Mouse (Mus musculus) G1E-ER4 (cell line): ENCODE results near the gene Pard6a. TPM values are rescaled to one million over a fixed set of nuclear protein-coding genes. Genes with fewer than 3 reads are reported as not detected.

Source experiments
- GATA1 ChIP-seq: IDR thresholded peaks from one replicate; pipeline ENCODE4 v1.8.0; 2012; ENCODE audit warnings: low read length, inconsistent platforms
- polyA plus RNA-seq: library from polyadenylated mRNA; stranded (reverse); fragments of >175 nt; gene quantifications from 2 replicates; pipeline ENCODE4 v1.2.3, GENCODE M21; 2012

Pard6a gene
- 8.1 TPM in 2 replicates for polyA plus RNA-seq

DNA sequence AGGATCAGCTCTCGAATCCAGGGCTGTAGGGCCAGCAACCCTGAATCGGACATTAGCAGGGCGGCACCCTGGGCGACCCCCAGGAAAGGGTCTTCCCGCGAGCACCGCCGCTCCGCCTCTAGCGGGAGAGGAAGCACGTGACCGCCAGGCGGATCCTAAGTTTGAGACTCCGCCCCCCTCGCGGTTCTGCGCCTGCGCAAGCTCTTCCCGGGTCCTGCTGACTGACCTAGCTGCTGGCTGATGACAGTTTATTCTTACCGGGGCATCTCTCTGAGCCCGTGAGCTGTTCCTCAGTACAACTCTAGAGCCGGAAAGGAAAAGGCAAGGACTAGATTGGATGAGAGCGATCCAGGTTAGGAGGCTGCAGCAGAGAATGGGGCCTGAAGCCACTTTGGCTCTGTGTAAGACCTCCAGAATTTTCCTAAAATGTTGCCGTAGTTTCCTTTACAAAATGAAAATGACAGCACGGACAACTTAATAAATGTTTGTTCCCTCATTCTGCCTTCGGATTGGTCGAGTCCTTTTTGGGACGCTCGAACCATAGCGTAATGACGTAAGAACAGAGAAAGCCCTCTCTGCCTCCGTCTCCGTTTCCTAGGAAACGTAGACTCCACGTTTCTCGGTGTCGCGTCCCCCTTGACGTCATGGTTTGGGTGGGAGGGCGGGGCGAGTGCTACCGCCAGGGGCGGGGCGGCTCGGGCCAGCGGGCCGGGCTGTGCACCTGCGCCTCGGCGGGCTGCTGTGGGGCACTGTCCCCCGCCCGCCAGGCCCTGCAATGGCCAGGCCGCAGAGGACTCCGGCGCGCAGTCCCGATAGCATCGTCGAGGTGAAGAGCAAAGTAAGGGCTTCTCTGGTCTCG is at the start of gene Pard6a, which contains the start of gene Acd:
Pard6a (plus strand) TSS at position 183 of the 859 bp plus-strand sequence.
Acd (minus strand) TSS at position 137 of the 859 bp plus-strand sequence.
- TF ChIP-seq GATA1, result no peak

DNA sequence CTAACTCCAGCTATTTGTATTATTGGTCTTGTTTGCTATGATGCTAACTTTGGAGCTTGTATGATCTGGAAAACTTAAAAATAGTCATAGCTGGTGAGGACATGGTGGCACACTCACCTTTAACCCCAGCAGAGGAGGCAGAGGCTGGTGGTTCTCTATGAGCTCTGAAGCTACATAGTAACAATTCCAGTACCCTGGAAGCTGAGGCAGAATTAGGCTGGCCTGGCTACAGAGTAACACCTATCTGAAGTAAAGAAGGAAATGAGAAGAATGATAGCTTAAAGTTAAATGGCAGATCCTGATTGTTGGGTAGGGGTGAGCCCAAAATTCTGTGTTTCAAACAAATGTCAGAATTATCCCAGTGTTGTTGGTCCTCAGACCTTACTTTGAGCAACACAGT is 43.3 kb upstream of the Pard6a start:
- no peak for TF ChIP-seq GATA1

DNA sequence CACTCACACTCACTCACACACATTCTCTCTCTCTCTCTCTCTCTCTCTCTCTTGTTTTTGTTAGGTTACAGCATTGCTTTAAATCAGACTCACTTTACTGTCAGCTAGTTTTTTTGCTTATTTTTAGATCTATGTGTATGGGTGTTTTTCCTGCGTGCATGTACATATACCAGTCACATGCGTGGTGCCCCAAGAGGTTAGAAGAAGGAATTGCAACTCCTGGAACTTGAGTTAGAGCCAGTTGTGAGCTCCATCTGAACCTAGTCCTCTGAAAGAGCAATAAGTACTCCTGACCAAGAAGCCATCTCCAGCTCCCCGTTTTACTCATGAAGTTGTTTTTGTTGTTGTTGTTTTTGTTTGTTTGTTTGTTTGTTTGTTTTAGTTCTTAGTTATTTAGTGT is 39.8 kb upstream of the Pard6a start:
- no peak for TF ChIP-seq GATA1

DNA sequence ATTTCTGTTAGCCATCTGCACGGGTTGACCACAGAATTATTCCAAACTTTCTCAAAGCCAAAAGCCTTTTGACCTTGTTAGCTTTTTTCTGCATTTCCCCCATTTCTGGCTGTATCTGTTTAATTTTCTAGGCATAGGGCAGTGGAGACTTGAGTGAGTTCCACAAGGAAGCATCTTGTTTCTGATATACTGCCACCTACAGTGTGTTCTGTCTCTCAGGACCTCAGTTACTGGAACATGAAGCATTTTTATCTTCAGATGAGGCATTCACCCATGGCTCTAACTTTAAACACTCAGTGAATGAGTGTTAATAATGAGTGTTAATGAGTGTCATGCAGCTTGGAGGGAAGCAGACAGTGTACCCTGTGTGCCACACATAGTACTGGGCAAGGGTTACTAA is 23.1 kb upstream of the Pard6a start:
- no peak for TF ChIP-seq GATA1

DNA sequence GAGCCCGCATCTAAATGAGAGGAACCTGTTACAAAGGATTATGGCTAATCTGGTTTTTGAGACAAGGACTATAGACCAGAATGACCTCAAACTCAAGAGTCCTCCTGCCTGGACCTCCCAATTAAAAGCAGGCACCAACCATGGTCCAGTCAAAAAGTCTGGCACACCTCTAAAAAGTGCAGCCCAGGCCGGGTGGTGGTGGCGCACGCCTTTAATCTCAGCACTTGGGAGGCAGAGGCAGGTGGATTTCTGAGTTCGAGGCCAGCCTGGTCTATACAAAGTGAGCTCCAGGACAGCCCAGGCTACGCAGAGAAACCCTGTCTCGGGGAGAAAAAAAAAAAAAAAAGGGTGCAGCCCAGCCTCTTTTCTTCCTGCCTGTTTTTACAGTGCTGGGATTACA is 15.6 kb upstream of the Pard6a start:
- no peak for TF ChIP-seq GATA1

DNA sequence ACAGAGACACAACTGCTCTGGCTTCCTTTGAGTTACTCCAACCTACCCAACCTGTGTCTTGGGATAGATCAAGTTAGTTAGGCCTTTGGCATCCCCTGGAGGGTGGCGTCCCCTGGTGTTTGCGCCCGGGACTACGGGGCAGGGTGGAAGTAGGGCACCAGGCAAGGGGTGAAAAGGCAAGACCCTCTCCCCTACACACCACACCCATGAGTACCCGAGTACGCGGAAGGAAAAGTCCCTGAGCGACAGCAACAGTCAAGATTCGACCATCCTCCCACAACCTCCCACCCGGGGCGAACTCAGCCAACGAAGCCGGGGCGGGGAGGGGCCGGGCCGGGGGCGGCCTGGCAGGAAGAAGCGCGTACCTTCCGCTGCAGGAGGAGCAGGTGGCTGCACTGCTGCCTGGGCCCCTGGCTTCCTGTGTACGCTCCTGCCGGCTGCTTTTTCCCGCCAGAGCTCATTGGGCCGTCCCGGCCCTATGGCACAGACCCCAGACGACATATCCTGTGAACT is 15.1 kb upstream of the Pard6a start, which contains the start of gene Carmil2:
Carmil2 (plus strand) TSS at position 479 of the 513 bp plus-strand sequence.
- TF ChIP-seq GATA1, result no peak

DNA sequence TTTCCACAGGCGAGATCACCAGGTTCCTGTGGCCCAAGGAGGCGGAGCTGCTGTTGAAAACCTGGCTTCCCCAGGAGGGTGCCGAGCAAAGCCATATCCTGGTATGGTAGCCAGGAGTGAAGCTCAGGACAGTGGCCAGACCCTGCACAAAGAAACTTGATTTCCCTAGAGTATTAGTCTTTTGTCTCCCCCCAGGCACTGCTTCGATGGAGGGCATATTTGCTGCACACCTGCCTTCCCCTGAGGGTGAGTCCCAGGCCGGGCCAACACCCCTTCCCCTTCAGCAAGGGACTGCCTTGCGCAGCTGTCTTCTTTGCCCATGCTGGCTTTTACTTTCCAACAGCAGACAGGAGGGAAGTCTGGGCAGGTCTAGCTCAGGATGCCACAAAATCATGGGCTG is 14.4 kb upstream of the Pard6a start:
- TF ChIP-seq GATA1, result no peak

DNA sequence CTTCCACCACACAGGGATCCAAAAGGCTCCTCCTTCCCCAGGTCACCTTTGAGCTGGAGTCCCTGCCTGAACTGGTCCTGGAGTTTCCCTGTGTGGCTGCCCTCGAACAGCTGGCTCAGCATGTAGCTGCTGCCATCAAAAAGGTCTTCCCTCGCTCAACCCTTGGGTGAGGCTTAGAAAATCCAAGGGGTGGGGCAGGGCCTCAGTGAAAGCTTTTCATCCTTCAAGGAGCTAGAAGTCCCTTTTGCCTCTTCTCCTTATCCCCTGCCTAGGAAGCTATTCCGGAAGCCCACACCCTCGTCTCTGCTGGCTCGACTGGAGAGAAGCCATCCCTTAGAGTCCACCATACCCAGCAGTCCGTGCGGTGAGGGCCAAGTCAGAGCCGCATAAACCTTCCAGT is 13.4 kb upstream of the Pard6a start:
- TF ChIP-seq GATA1, result no peak

DNA sequence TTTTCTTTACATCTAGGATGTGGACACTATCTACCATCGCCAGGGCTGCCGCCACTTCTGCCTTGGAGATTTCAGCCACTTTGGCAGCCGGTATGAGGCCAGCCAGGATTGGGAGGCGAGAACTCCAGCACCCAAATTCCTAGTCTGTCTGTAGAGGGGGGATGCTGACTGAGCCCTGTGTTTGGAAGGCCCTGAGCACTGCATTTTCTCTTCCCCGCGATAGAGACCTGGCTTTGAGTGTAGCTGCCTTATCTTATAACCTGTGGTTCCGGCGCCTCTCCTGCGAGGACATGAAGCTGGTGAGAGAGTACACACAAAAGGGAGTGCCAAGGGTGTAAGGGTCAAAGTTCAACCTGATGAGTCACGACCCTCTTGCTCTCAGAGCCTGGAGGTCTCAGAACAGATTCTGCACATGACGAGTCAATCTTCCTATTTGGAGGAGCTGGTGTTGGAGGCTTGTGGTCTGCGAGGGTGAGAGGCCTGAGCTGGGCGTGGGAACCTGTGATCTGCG is 12.7 kb upstream of the Pard6a start:
- TF ChIP-seq GATA1, result no peak

DNA sequence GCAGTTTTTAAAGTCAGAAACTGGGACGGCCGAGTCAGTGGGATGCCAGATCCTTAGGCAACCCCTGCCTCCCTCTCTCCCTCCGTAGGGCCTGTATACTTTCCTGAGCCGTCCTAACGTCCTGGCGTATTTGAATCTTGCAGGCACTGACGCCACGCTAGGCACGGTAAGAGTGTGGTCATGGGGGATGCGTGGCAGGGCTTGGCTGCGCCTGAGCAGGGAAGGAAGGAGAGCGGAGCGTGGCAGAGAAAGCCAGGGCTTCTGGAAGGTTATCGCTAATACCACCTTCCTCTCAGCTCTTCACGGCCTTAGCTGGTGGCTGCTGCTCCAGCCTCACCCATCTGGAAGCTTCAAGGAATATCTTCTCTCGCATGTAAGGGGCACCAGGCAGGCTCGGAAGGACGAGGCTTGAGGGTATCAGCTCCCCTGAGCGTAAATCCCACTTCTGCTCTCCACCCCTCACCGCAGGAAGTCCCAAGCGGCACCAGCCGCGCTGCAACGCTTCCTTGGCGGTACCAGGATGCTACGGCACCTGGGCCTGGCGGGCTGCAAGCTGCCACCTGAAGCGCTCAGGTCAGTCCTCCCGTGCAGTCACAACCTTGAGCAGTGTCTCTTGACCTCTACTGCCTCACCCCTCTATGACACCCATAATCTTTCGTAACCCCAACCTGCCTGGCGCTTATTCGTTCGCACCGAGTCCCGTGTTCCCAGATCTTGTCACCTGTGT is 11.5 kb upstream of the Pard6a start:
- no peak for TF ChIP-seq GATA1

DNA sequence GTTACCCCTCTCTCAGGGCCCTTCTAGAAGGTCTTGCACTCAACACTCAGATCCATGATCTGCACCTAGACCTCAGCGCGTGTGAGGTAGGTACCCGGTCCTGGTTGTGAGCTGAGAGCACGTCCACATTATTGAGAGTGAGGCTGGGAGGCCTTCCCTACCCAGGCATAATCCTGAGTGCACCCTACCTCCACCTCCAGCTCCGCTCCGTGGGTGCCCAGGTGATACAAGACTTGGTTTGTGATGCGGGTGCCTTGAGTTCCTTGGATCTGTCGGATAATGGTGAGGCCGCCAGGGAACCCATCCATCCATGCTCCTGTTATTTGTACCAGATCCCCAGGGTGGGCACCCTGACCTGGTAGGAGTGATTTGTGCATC is 11.0 kb upstream of the Pard6a start:
- TF ChIP-seq GATA1, result no peak

DNA sequence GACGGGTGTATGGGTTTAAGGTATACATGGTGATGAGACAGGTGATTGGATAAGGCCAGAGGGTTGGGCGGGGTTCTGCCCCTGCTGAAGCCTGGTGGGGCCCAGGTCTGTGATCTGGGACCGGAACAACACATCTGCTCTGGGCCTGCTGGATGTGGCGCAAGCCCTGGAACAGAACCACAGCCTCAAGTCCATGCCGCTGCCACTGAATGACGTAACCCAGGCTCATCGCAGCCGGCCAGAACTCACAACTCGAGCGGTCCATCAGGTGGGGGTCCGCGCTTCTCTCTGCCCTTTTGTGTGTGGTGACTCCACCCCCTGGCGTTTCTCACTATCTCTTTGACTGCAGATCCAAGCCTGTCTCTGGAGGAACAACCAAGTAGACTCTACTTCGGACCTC is 10.0 kb upstream of the Pard6a start:
- no peak for TF ChIP-seq GATA1

DNA sequence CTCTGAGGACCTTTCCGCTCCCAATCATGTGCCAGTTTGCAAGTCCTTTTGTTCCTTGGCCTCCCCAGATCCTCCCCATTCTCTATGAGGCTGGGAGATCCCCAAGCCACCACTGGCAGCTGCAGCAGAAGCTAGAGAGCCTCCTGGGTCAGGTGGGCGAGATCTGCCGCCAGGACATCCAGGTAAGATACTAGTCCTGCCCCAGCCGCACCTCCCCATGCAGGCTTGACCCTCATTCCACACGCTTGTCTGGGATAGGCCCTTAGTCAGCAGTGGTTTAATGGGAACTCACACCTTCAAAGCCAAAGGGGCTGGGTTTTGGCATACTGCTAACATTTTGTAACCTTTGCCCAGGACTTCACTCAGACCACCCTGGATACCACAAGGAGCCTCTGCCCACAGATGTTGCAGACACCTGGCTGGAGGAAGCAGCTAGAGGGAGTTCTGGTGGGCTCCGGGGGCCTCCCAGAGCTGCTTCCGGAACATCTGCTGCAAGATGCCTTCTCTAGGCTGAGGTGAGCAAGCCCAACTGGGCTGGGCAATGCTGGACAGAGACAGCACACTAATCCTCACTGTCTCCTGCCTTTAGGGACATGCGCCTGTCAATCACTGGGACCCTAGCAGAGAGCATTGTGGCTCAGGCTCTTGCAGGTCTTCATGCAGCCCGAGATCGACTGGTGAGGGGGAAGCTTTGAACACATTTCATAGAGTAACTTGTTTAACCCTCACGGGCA is 8.3 kb upstream of the Pard6a start:
- TF ChIP-seq GATA1, result no peak

DNA sequence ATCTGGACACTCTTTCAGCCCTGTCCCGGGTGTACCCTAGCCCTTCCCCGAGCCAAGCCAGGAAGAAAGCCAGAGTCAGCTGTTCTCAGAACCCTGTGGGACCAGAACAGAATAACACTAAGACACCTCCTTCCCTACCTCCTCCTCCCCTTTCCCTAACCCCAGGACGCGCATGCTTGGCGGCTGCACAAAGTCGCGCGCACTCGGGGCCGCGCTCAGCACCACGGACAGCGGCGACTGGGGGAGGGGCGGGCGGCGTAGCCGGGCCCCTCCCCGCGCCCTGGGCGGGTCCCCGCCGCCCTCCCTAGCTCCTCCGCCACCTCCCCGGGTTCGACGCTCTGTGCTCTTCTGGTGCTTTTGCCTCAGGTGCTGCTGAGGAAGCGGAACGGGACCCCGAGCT is 7.3 kb upstream of the Pard6a start:
- no peak for TF ChIP-seq GATA1

DNA sequence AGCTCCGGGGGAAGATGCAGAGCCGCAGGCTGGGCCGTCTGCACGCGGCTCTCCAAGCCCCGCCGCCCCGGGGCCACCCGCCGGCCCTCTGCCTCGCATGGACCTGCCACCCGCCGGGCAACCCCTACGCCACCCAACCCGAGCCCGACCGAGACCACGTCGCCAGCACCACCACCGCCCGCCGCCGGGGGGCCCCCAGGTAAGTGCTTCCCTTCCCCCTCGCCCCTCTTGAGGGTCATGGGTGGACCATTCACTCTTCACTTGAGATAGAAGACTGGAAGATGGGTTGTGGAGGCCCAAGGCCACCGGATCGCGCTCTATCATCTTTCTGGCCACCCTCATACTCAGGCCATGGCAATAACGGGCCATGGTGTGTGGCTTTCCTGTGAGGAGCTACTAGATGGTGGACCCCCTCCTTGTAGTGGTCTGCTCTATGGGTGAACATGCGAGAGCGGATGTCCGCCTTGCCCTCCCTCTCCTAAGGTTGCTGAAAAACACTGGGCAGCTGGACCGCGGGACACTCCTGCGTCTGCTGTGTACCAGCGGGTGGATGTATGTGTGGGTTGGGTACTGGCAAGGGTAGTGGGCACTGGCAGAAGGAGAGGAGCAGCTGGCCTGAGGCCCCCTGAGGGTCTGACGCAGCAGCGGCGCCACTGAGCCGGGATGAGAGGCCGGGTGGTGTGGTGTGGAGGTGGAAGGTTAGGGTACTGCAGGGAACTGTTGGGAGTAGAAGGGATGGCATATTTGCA is 6.7 kb upstream of the Pard6a start:
- TF ChIP-seq GATA1, result no peak
